Mouse (Mus musculus): ENCODE data around the gene 1110002E22Rik.

- no peak for TF ChIP-seq CTCF (IDR thresholded peaks at IDR 0.05; ENCODE audit: low read depth, low read length)
- no peak for TF ChIP-seq POLR2A (IDR thresholded peaks at IDR 0.05; ENCODE audit: borderline replicate concordance, low read depth, low read length)
These were observed 19.0 kb downstream of the 1110002E22Rik start for GRCm38 (mm10) chr3:138083896-138084295.
